Mouse (Mus musculus): Measurements from ENCODE around the gene Sptbn2.

DNA sequence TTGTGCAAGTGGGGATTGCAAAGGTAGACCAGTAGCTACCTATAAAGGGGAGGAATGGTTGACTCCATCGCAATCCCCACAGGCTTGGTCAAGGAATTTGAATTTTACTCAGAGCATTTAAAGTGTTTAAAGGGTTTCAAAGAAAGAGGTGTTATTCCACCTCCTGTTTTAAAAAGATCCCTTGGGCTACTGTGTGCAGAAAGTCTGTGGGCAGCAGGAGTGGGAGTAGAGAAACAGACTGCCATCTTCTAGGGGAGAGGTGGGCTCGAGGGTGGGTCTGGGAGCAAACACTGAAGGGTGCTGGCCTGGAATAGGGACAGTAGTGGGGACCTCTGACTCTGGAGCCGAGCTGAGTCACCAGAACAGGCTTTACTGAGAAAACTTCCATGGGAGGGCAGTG lies 22.1 kb downstream of the Sptbn2 start:
- TF ChIP-seq CTCF (IDR thresholded peaks at IDR 0.05; ENCODE audit: extremely low read depth, insufficient read depth, low read length) (no peak), POLR2A (IDR thresholded peaks at IDR 0.05; ENCODE audit: extremely low read depth, insufficient read depth, low read length) (no peak)

All from cortical plate, adult 2 months (tissue).